Mouse (Mus musculus) CH12.LX (cell line): ENCODE measurements around the gene Nrn1l. TPM values are rescaled to one million over a fixed set of nuclear protein-coding genes. Genes with fewer than 3 reads are reported as not detected.

Experiments used
- DNase-seq: peaks from one replicate; pipeline ENCODE4 v3.0.0-alpha.2; 2013; ENCODE audit errors: extremely low read depth
- H3K27ac ChIP-seq: 2 replicates; pipeline ENCODE4 v1.5.1; 2012; ENCODE audit warnings: low read depth, mild to moderate bottlenecking, control low read depth, moderate library complexity; ENCODE audit not compliant: insufficient read depth
- H3K27me3 ChIP-seq: replicated peaks from 2 replicates; pipeline ENCODE3; 2012; ENCODE audit warnings: inconsistent platforms
- H3K36me3 ChIP-seq, 2 experiments: replicated peaks in 1 of 2; 2 replicates each; pipeline versions ENCODE3 to v1.6.1; 2012; ENCODE audit warnings: inconsistent platforms in 1 of 2, low read length in 1 of 2, mild to moderate bottlenecking in 1 of 2, mixed read lengths in 1 of 2, moderate library complexity in 1 of 2; ENCODE audit not compliant: control insufficient read depth in 1 of 2, insufficient read depth in 1 of 2
- H3K4me1 ChIP-seq, 2 experiments: 2 replicates each; pipeline ENCODE4 v1.6.1; 2012; ENCODE audit warnings: inconsistent platforms in 1 of 2, moderate library complexity in 1 of 2; ENCODE audit not compliant: insufficient read depth in 2 of 2, control insufficient read depth in 1 of 2
- H3K4me2 ChIP-seq: 2 replicates; pipeline ENCODE4 v1.6.1; 2012; ENCODE audit warnings: low read depth, mild to moderate bottlenecking, control low read depth; ENCODE audit not compliant: poor library complexity, insufficient read depth, severe bottlenecking
- H3K4me3 ChIP-seq, 3 experiments: fragments of 150-350 bp in 1 of 3; sonication (generic) in 1 of 3; replicated peaks in 1 of 3; 2 replicates each; pipeline versions ENCODE3 to v1.5.1; 2011 to 2012; ENCODE audit warnings: low read depth in 2 of 3, low read length in 2 of 3, mild to moderate bottlenecking in 2 of 3, moderate library complexity in 2 of 3, control low read depth in 1 of 3, improper control_type of control experiment in 1 of 3, inconsistent platforms in 1 of 3, mixed read lengths in 1 of 3; ENCODE audit not compliant: poor library complexity in 1 of 3
- H3K79me2 ChIP-seq: replicated peaks from 2 replicates; pipeline ENCODE4 v1.6.1; 2012; ENCODE audit warnings: mild to moderate bottlenecking, moderate library complexity; ENCODE audit not compliant: control insufficient read depth, poor library complexity, insufficient read depth, severe bottlenecking; ENCODE audit errors: extremely low read depth
- H3K9ac ChIP-seq: 2 replicates; pipeline ENCODE4 v1.6.1; 2012; ENCODE audit warnings: low read depth, mild to moderate bottlenecking, control low read depth, moderate library complexity; ENCODE audit not compliant: insufficient read depth
- H3K9me3 ChIP-seq: replicated peaks from 2 replicates; pipeline ENCODE3; 2012; ENCODE audit warnings: low read length, inconsistent platforms, mixed read lengths
- BHLHE40 ChIP-seq: IDR thresholded peaks from 2 replicates; pipeline ENCODE4 v1.6.1; 2011; ENCODE audit warnings: mild to moderate bottlenecking, low read depth, low read length, improper control_type of control experiment
- CHD1 ChIP-seq: IDR thresholded peaks from 2 replicates; pipeline ENCODE4 v1.6.1; 2012; ENCODE audit warnings: low read depth, low read length, improper control_type of control experiment, inconsistent platforms
- CTCF ChIP-seq, 2 experiments: IDR thresholded peaks in 1 of 2; conservative IDR thresholded peaks in 1 of 2; 2 replicates each; pipeline ENCODE4 v1.5.1; 2011 to 2012; ENCODE audit warnings: low read depth in 2 of 2, low read length in 2 of 2, improper control_type of control experiment in 1 of 2, inconsistent platforms in 1 of 2, mild to moderate bottlenecking in 1 of 2, moderate library complexity in 1 of 2
- E2F4 ChIP-seq: IDR thresholded peaks from 2 replicates; pipeline ENCODE4 v1.6.1; 2011; ENCODE audit warnings: low read depth, low read length, improper control_type of control experiment; ENCODE audit not compliant: insufficient replicate concordance
- ETS1 ChIP-seq: conservative IDR thresholded peaks from 2 replicates; pipeline ENCODE4 v1.6.1; 2012; ENCODE audit warnings: low read depth, mild to moderate bottlenecking, inconsistent platforms, low read length, improper control_type of control experiment, moderate library complexity
- GABPA ChIP-seq: IDR thresholded peaks from 2 replicates; pipeline ENCODE4 v1.6.1; 2012; ENCODE audit warnings: low read depth, low read length, improper control_type of control experiment, inconsistent platforms; ENCODE audit not compliant: insufficient replicate concordance
- HCFC1 ChIP-seq: IDR thresholded peaks from 2 replicates; pipeline ENCODE4 v1.6.1; 2012; ENCODE audit warnings: low read depth, mild to moderate bottlenecking, inconsistent platforms, low read length, improper control_type of control experiment
- JUN ChIP-seq: IDR thresholded peaks from 2 replicates; pipeline ENCODE4 v1.6.1; 2011; ENCODE audit warnings: low read depth, mild to moderate bottlenecking, low read length, improper control_type of control experiment, moderate library complexity; ENCODE audit not compliant: insufficient read depth
- JUND ChIP-seq: conservative IDR thresholded peaks from 2 replicates; pipeline ENCODE4 v1.6.1; 2011; ENCODE audit warnings: low read depth, low read length, improper control_type of control experiment
- MAFK ChIP-seq: IDR thresholded peaks from 2 replicates; pipeline ENCODE4 v1.6.1; 2011; ENCODE audit warnings: low read length, improper control_type of control experiment; ENCODE audit not compliant: insufficient replicate concordance
- MAX ChIP-seq: IDR thresholded peaks from 2 replicates; pipeline ENCODE4 v1.6.1; 2011; ENCODE audit warnings: low read length, improper control_type of control experiment
- MAZ ChIP-seq: IDR thresholded peaks from 2 replicates; pipeline ENCODE4 v1.6.1; 2012; ENCODE audit warnings: low read depth, mild to moderate bottlenecking, inconsistent platforms, low read length, improper control_type of control experiment, moderate library complexity
- MXI1 ChIP-seq: IDR thresholded peaks from 2 replicates; pipeline ENCODE4 v1.6.1; 2011; ENCODE audit warnings: mild to moderate bottlenecking, low read depth, low read length, improper control_type of control experiment
- POLR2A ChIP-seq: IDR thresholded peaks from 2 replicates; pipeline ENCODE4 v1.6.1; 2011; ENCODE audit warnings: low read depth, mild to moderate bottlenecking, improper control_type of control experiment, low read length
- POLR2AphosphoS2 ChIP-seq: IDR thresholded peaks from 2 replicates; pipeline ENCODE4 v1.6.1; 2011; ENCODE audit warnings: low read depth, low read length, improper control_type of control experiment
- RAD21 ChIP-seq: IDR thresholded peaks from 2 replicates; pipeline ENCODE4 v1.6.1; 2011; ENCODE audit warnings: low read depth, mild to moderate bottlenecking, low read length, improper control_type of control experiment, moderate library complexity
- RCOR1 ChIP-seq: conservative IDR thresholded peaks from 2 replicates; pipeline ENCODE4 v1.6.1; 2012; ENCODE audit warnings: low read depth, mild to moderate bottlenecking, inconsistent platforms, low read length, improper control_type of control experiment
- TCF12 ChIP-seq: IDR thresholded peaks from 2 replicates; pipeline ENCODE4 v1.6.1; 2014; ENCODE audit warnings: low read depth, mild to moderate bottlenecking, inconsistent platforms, low read length, improper control_type of control experiment
- USF1 ChIP-seq: IDR thresholded peaks from 2 replicates; pipeline ENCODE4 v1.6.1; 2014; ENCODE audit warnings: low read depth, mild to moderate bottlenecking, inconsistent platforms, low read length, improper control_type of control experiment
- USF2 ChIP-seq: conservative IDR thresholded peaks from 2 replicates; pipeline ENCODE4 v1.6.1; 2011; ENCODE audit warnings: low read depth, low read length, improper control_type of control experiment
- ZNF384 ChIP-seq: IDR thresholded peaks from 2 replicates; pipeline ENCODE4 v1.6.1; 2012; ENCODE audit warnings: low read depth, low read length, improper control_type of control experiment, inconsistent platforms
- dilution Hi-C: fragments of 300-500 bp; cut with MboI; formaldehyde crosslinking; loops from 2 replicates; pipeline ENCODE4 v1.14.3; 2020; ENCODE audit warnings: low sequenced_read_pairs; ENCODE audit not compliant: extremely low pct_unique_long_range_greater_than_20kb, extremely low pct_ligation_motif_present
- in situ Hi-C: fragments of 300-500 bp; cut with MboI; formaldehyde crosslinking; loops from 3 replicates; pipeline ENCODE4 v1.14.3; 2019; ENCODE audit warnings: low sequenced_read_pairs, low pct_ligation_motif_present, low pct_unique_long_range_greater_than_20kb, mixed read lengths
- polyA plus RNA-seq: library from polyadenylated mRNA; unstranded; fragments of >175 nt; gene quantifications from 2 replicates; pipeline ENCODE4 v1.2.1, GENCODE M21; 2012; ENCODE audit warnings: low read depth; ENCODE audit not compliant: insufficient read length
- total RNA-seq, 2 experiments: library from RNA; depleted of rRNA; stranded (reverse); fragments of 300-350 nt in 1 of 2; fragments of >200 nt in 1 of 2; gene quantifications; 2 replicates each; pipeline ENCODE4 v1.2.3; 2012 to 2014

Nrn1l gene
- total and polyA plus RNA-seq, 3 experiments = 0.38 TPM; not detected in 2

DNA sequence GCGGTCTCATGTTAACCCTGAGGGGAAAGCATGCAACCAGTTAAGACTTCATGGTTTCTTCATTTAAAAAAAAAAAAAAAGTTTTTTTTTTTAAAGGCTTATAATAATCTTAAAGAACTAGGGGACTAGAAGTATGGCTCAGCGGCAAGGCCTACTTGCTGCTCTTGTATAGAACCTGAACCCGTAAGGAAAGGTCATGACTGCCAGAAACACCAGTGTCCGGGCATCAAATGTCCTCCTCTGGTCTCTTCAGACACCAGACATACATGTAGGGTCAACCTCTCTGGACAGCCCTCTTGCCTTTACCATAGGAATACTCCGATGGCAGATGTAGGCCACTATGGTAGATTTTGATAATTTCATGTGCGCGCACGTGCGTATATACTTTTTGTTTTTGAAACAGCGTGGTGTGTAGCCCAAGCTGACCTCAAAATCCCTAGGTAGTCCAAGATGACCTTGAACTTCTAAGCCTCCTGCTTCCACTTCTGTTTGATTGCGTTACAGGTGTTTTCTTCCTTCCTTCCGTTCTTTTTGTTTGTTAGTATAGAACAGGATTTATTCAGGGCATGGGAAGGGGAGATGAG lies 41.1 kb upstream of the Nrn1l start:
- dilution Hi-C loops = no loop called here
- DNase-seq = no peak
- Histone ChIP-seq H3K27ac (no peak overlapping the region), H3K4me3 (peak overlapping the region in 2 of 3 experiments; percentile 70 to 81), H3K9me3 (no peaks in the 10 kb centered on the region), H3K4me1 (peaks cover 3 to 30% of the 10 kb centered on the region in 2 experiments; a peak in 2 of 4 replicates), H3K4me2 (0 out of 2 replicates have a peak overlapping the region, but pooled peaks have one; percentile 52), H3K9ac (no peak overlapping the region), H3K36me3 (peaks cover 15 to 25% of the 10 kb centered on the region in 2 experiments), H3K79me2 (peaks cover 20% of the 10 kb centered on the region), H3K27me3 (no peaks in the 10 kb centered on the region)
- in situ Hi-C loops = no loop called here
- no peak for TF ChIP-seq BHLHE40
- no peak for TF ChIP-seq MXI1
- no peak for TF ChIP-seq CTCF (conservative IDR thresholded peaks at IDR 0.05 in 1 of 2, IDR thresholded peaks at IDR 0.05 in 1 of 2; ENCODE audit: low read depth in 2 of 2, low read length in 2 of 2)
- TF ChIP-seq JUND = no peak
- no peak for TF ChIP-seq MAFK
- TF ChIP-seq TCF12 = no peak
- no peak for TF ChIP-seq GABPA

- H3K27me3 ChIP-seq = no peaks in the 10 kb centered on the region
- no peak for TF ChIP-seq MAZ
- no peak for TF ChIP-seq JUND
- no peak for TF ChIP-seq E2F4
- no peak for TF ChIP-seq RCOR1
- no peak for TF ChIP-seq BHLHE40
- TF ChIP-seq, all 38 proteins: peak for 0
- H3K9me3 ChIP-seq = no peaks in the 10 kb centered on the region
- H3K4me1 ChIP-seq = peaks cover 7 to 39% of the 10 kb centered on the region in 2 experiments; a peak in 3 of 4 replicates
- DNase-seq = no peak
- peak within 1 kb of the TSS in 1 of 3 experiments; percentile 81 for H3K4me3 ChIP-seq
- H3K4me2 ChIP-seq = 0 out of 2 replicates have a peak within 1 kb of the TSS, but pooled peaks have one; percentile 52
- dilution Hi-C loops (no loop called here), in situ Hi-C loops (no loop called here)
- no peak within 1 kb of the TSS for H3K27ac ChIP-seq
- H3K79me2 ChIP-seq = peaks cover 28% of the 10 kb centered on the region
- no peak within 1 kb of the TSS for H3K9ac ChIP-seq
- peaks cover 13 to 22% of the 10 kb centered on the region in 2 experiments for H3K36me3 ChIP-seq
These were observed 40.2 kb upstream of the Nrn1l start, which contains the start of gene Cenpt for GRCm38 (mm10) chr8:105853178-105853577. TSS of gene Cenpt (minus strand) at chr8:105853278.

- in situ Hi-C loops = no loop called here
- dilution Hi-C loops = no loop called here
- Histone ChIP-seq H3K9me3 (no peaks in the 10 kb centered on the region), H3K4me2 (peak overlapping the region; percentile 47; the same call in 1 of the 2 replicates), H3K27ac (no peak overlapping the region), H3K27me3 (no peaks in the 10 kb centered on the region), H3K4me3 (peak overlapping the region in 1 of 3 experiments; percentile 80), H3K4me1 (peaks cover 10 to 50% of the 10 kb centered on the region in 2 experiments; a peak in 3 of 4 replicates), H3K36me3 (peaks cover 2 to 13% of the 10 kb centered on the region in 2 experiments), H3K79me2 (peaks cover 33% of the 10 kb centered on the region), H3K9ac (peak overlapping the region; percentile 83; the same call in 1 of the 2 replicates)
- TF ChIP-seq HCFC1 (no peak), CHD1 (no peak), ETS1 (no peak), MXI1 (no peak), MAX (no peak), USF2 (no peak), RAD21 (no peak), MAZ (no peak), POLR2A (no peak), CTCF (conservative IDR thresholded peaks at IDR 0.05 in 1 of 2, IDR thresholded peaks at IDR 0.05 in 1 of 2; ENCODE audit: low read depth in 2 of 2, low read length in 2 of 2) (no peak), POLR2AphosphoS2 (no peak), ZNF384 (no peak), USF1 (no peak), JUN (no peak)
- no peak for DNase-seq
These were observed 39.1 kb upstream of the Nrn1l start for GRCm38 (mm10) chr8:105854303-105854702.
